24 mouse cellular contexts compared by ENCODE assay signal in the genomic region with DNA sequence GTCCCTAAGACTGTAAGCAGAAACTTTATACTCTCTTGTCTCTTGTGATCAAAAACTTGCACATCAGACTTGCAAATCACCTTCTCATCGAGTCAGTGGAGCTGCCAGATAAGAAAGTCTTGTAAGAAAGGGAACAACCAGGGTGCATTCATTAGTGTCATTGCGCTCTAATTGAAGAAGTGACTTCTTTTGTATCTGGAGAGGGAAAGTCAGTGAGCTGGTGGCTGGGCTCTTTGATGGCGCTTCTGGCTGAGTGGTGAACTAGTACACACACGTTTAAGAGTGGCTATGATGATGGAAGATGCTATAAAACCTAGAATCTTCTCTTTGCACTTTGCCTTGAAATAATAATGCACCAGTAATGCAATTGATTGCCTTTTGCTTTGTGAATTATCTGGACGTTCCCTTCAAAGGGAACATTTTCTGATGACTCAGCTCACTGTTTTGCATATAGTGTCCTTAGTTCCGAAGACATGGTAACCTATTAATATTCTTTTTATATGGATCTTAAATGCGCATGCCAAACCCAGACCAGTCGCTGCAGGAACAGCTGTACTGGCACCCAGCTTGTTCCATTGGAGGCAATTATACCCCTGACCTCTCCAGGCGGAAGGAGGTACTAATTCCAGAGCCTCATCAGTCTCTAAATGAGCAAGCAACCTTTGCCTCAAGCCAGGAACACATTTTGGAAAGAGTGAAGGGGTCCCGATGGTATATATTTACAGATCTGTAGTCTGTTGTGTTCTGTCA.
DNase-seq lines count a peak whose midpoint lies in the region; ATAC-seq and TF ChIP-seq lines count a peak whose summit lies in the region.
"Had no signal": no experiment of that assay in that cellular context is flagged by ENCODE, and none has a peak within 500 bp of the region (broad histone marks: within the 10 kb centered on the region; RNA-seq: fewer than 3 reads in every experiment).

No protein-coding gene starts in this region.

- WGBS in forebrain, postnatal 0 days: 35% methylated on average over 10 of the region's 10 CpGs
- WGBS in forebrain, embryonic 13.5 days: 34% methylated on average over 10 of the region's 10 CpGs
- 22% methylated on average over 10 of the region's 10 CpGs for WGBS in neural tube, embryonic 12.5 days
- 15% methylated on average over 10 of the region's 10 CpGs for WGBS in neural tube, embryonic 15.5 days
- 33% methylated on average over 10 of the region's 10 CpGs for WGBS in midbrain, postnatal 0 days

- ATAC-seq in forebrain, postnatal 0 days: peak; percentile 34; the same call in 1 of the 2 replicates
- ATAC-seq in forebrain, embryonic 13.5 days: no peak
- peak; percentile 22; the same call in 1 of the 2 replicates for ATAC-seq in neural tube, embryonic 12.5 days (ENCODE audit: low FRiP score, low read depth)
- no peak for ATAC-seq in neural tube, embryonic 15.5 days (ENCODE audit: low FRiP score)
- no peak for ATAC-seq in midbrain, postnatal 0 days (ENCODE audit: low FRiP score)

- H3K9me3 ChIP-seq in forebrain, postnatal 0 days (ENCODE audit: low read length): no peaks in the 10 kb centered on the region
- H3K9me3 ChIP-seq in forebrain, embryonic 13.5 days (replicated peaks): no peaks in the 10 kb centered on the region
- H3K9me3 ChIP-seq in neural tube, embryonic 12.5 days: no peaks in the 10 kb centered on the region
- no peaks in the 10 kb centered on the region for H3K9me3 ChIP-seq in neural tube, embryonic 15.5 days (replicated peaks)
- no peaks in the 10 kb centered on the region for H3K9me3 ChIP-seq in midbrain, postnatal 0 days (ENCODE audit: low read length)
- H3K9me3 ChIP-seq: embryonic facial prominence, embryonic 10.5 days; heart, embryonic 10.5 days; limb, embryonic 15.5 days; liver, embryonic 15.5 days; lung, embryonic 15.5 days had no signal

- H3K4me2 ChIP-seq in forebrain, postnatal 0 days (ENCODE audit: low read depth): no peak overlapping the region
- no peak overlapping the region for H3K4me2 ChIP-seq in forebrain, embryonic 13.5 days
- no peak overlapping the region for H3K4me2 ChIP-seq in neural tube, embryonic 12.5 days (replicated peaks)
- H3K4me2 ChIP-seq in neural tube, embryonic 15.5 days: no peak overlapping the region
- no peak overlapping the region for H3K4me2 ChIP-seq in midbrain, postnatal 0 days (ENCODE audit: low read depth, low read length, poor library complexity, severe bottlenecking)
- H3K4me2 ChIP-seq: limb, embryonic 15.5 days; liver, embryonic 15.5 days; lung, embryonic 15.5 days had no signal

- no peaks in the 10 kb centered on the region for H3K36me3 ChIP-seq in forebrain, postnatal 0 days (ENCODE audit: insufficient read depth)
- H3K36me3 ChIP-seq in forebrain, embryonic 13.5 days (ENCODE audit: poor library complexity, severe bottlenecking): no peaks in the 10 kb centered on the region
- H3K36me3 ChIP-seq in neural tube, embryonic 12.5 days: no peaks in the 10 kb centered on the region
- no peaks in the 10 kb centered on the region for H3K36me3 ChIP-seq in neural tube, embryonic 15.5 days
- no peaks in the 10 kb centered on the region for H3K36me3 ChIP-seq in midbrain, postnatal 0 days (ENCODE audit: insufficient read depth, low read length)
- H3K36me3 ChIP-seq: embryonic facial prominence, embryonic 10.5 days; heart, embryonic 10.5 days; limb, embryonic 15.5 days; liver, embryonic 15.5 days; lung, embryonic 15.5 days had no signal

- H3K9ac ChIP-seq in forebrain, postnatal 0 days: no peak overlapping the region
- no peak overlapping the region for H3K9ac ChIP-seq in forebrain, embryonic 13.5 days
- H3K9ac ChIP-seq in neural tube, embryonic 12.5 days: no peak overlapping the region
- H3K9ac ChIP-seq in neural tube, embryonic 15.5 days (replicated peaks): no peak overlapping the region
- H3K9ac ChIP-seq in midbrain, postnatal 0 days (replicated peaks; ENCODE audit: low read length, poor library complexity, severe bottlenecking): no peak overlapping the region
- H3K9ac ChIP-seq: limb, embryonic 15.5 days; liver, embryonic 15.5 days; lung, embryonic 15.5 days had no signal

- H3K27me3 ChIP-seq in forebrain, postnatal 0 days (ENCODE audit: insufficient read depth, low read length): no peaks in the 10 kb centered on the region
- no peaks in the 10 kb centered on the region for H3K27me3 ChIP-seq in forebrain, embryonic 13.5 days
- H3K27me3 ChIP-seq in neural tube, embryonic 12.5 days (replicated peaks): no peaks in the 10 kb centered on the region
- no peaks in the 10 kb centered on the region for H3K27me3 ChIP-seq in neural tube, embryonic 15.5 days (replicated peaks)
- no peaks in the 10 kb centered on the region for H3K27me3 ChIP-seq in midbrain, postnatal 0 days (ENCODE audit: insufficient read depth, low read length)
- H3K27me3 ChIP-seq: limb, embryonic 15.5 days; liver, embryonic 15.5 days; lung, embryonic 15.5 days had no signal

- H3K27ac ChIP-seq in forebrain, postnatal 0 days (ENCODE audit: low read depth, low read length): no peak overlapping the region
- H3K27ac ChIP-seq in forebrain, embryonic 13.5 days: no peak overlapping the region
- no peak overlapping the region for H3K27ac ChIP-seq in neural tube, embryonic 12.5 days
- no peak overlapping the region for H3K27ac ChIP-seq in neural tube, embryonic 15.5 days (replicated peaks)
- no peak overlapping the region for H3K27ac ChIP-seq in midbrain, postnatal 0 days (ENCODE audit: low read depth, low read length)
- H3K27ac ChIP-seq: embryonic facial prominence, embryonic 10.5 days; heart, embryonic 10.5 days; kidney, postnatal 0 days; left cerebral cortex, adult 2 months; limb, embryonic 15.5 days; liver, embryonic 15.5 days; lung, embryonic 15.5 days had no signal

- H3K4me1 ChIP-seq in forebrain, postnatal 0 days (ENCODE audit: insufficient read depth): no peaks in the 10 kb centered on the region; the same call in 1 of the 2 replicates
- H3K4me1 ChIP-seq in forebrain, embryonic 13.5 days: peaks cover 9% of the 10 kb centered on the region
- H3K4me1 ChIP-seq in neural tube, embryonic 12.5 days: peaks cover 4% of the 10 kb centered on the region; the same call in 1 of the 2 replicates
- peaks cover 2% of the 10 kb centered on the region; the same call in 1 of the 2 replicates for H3K4me1 ChIP-seq in neural tube, embryonic 15.5 days
- no peaks in the 10 kb centered on the region for H3K4me1 ChIP-seq in midbrain, postnatal 0 days (ENCODE audit: insufficient read depth, low read length)
- H3K4me1 ChIP-seq: heart, embryonic 10.5 days; limb, embryonic 15.5 days; liver, embryonic 15.5 days; lung, embryonic 15.5 days had no signal

- no peak for TF ChIP-seq CTCF in forebrain, postnatal 0 days (IDR thresholded peaks at IDR 0.05; ENCODE audit: low read depth)
- no peak for TF ChIP-seq CTCF in midbrain, postnatal 0 days (IDR thresholded peaks at IDR 0.05)

- H3K4me3 ChIP-seq in forebrain, postnatal 0 days (ENCODE audit: low read depth, low read length): no peak overlapping the region
- H3K4me3 ChIP-seq in forebrain, embryonic 13.5 days: no peak overlapping the region
- no peak overlapping the region for H3K4me3 ChIP-seq in neural tube, embryonic 12.5 days
- no peak overlapping the region for H3K4me3 ChIP-seq in neural tube, embryonic 15.5 days (replicated peaks)
- no peak overlapping the region for H3K4me3 ChIP-seq in midbrain, postnatal 0 days (ENCODE audit: low read depth, low read length)
- H3K4me3 ChIP-seq: embryonic facial prominence, embryonic 10.5 days; heart, embryonic 10.5 days; left cerebral cortex, adult 2 months; limb, embryonic 15.5 days; liver, embryonic 15.5 days; lung, embryonic 15.5 days had no signal

- no peak for DNase-seq in forebrain, postnatal 0 days
- peak; percentile 6 for DNase-seq in mesoderm, embryonic 11.5 days (ENCODE audit: low read depth, low spot score)
- peak; percentile 13 for DNase-seq in midbrain, postnatal 0 days (ENCODE audit: low spot score)
- no peak for DNase-seq in urinary bladder, postnatal 25 days (ENCODE audit: low spot score)
- no peak for DNase-seq in B cell, adult 2 months
- DNase-seq: adrenal gland, adult 2 months; cerebellum, adult 2 months; cerebellum, postnatal 25 days; heart, postnatal 4 days; kidney, adult 2 months; layer of hippocampus, adult 9-11 months; lung, postnatal 36 days; right cerebral cortex, postnatal 4 days; thymus, postnatal 14 days had no signal

Comparison
In these comparisons a context has a peak if more than half of its experiments do, and no peak if none do; other contexts are left out.
1. ATAC-seq: peak in forebrain, postnatal 0 days (single experiment) and neural tube, embryonic 12.5 days (single experiment); none in forebrain, embryonic 13.5 days (single experiment), neural tube, embryonic 15.5 days (single experiment) and midbrain, postnatal 0 days (single experiment).
2. DNase-seq: peak in mesoderm, embryonic 11.5 days (single experiment) and midbrain, postnatal 0 days (single experiment); none in forebrain, postnatal 0 days (single experiment), urinary bladder, postnatal 25 days (single experiment) and B cell, adult 2 months (0 of 2).